Mouse (Mus musculus) forebrain, embryonic 12.5 days (tissue): Measurements from ENCODE around the gene C1ra. TPM values are rescaled to one million over a fixed set of nuclear protein-coding genes. Genes with fewer than 3 reads are reported as not detected.
"Not testable (repeated sequence)": the region's sequence is repeated elsewhere in the genome, so short reads cannot be mapped to it uniquely, and the experiment has no call there.

Experiments
- ATAC-seq: fragments of 200-750 bp; cut with Nextera tagmentation; 2 replicates; pipeline ENCODE4 v1.8.0; 2017; ENCODE audit warnings: moderate TSS enrichment; ENCODE audit not compliant: low FRiP score
- H3K27ac ChIP-seq: fragments of 300-500 bp; sonication (generic); 2 replicates; pipeline ENCODE4 v1.5.1; 2016; ENCODE audit warnings: mild to moderate bottlenecking
- H3K27me3 ChIP-seq: fragments of 300-500 bp; sonication (generic); 2 replicates; pipeline ENCODE4 v1.6.1; 2016; ENCODE audit warnings: mild to moderate bottlenecking
- H3K36me3 ChIP-seq: fragments of 300-500 bp; sonication (generic); replicated peaks from 2 replicates; pipeline ENCODE4 v1.6.1; 2016; ENCODE audit warnings: mild to moderate bottlenecking
- H3K4me1 ChIP-seq: fragments of 300-500 bp; sonication (generic); 2 replicates; pipeline ENCODE4 v1.6.1; 2016
- H3K4me2 ChIP-seq: fragments of 300-500 bp; sonication (generic); 2 replicates; pipeline ENCODE4 v1.6.1; 2016; ENCODE audit warnings: mild to moderate bottlenecking, moderate library complexity
- H3K4me3 ChIP-seq: fragments of 300-500 bp; sonication (generic); replicated peaks from 2 replicates; pipeline ENCODE4 v1.5.1; 2016; ENCODE audit warnings: mild to moderate bottlenecking
- H3K9ac ChIP-seq: fragments of 300-500 bp; sonication (generic); 2 replicates; pipeline ENCODE4 v1.6.1; 2016; ENCODE audit warnings: mild to moderate bottlenecking
- H3K9me3 ChIP-seq: fragments of 300-500 bp; sonication (generic); 2 replicates; pipeline ENCODE4 v1.6.1; 2016
- WGBS: fragments of 180-500 bp; shearing (Covaris S2); methylation state at CpG from one replicate; pipeline ENCODE4 v1.1.7; 2016; 5-methylcytosine and 5-hydroxymethylcytosine counted together
- polyA plus RNA-seq: library from polyadenylated mRNA; unstranded; fragments of >200 nt; fragmentation: Nextera tagmentation; extraction: Ambion mirVana; gene quantifications from 2 replicates; pipeline ENCODE4 v1.2.1, GENCODE M21; 2016

The C1ra gene
- polyA plus RNA-seq, 1 experiment from 2014 or later = 0.14 TPM

DNA sequence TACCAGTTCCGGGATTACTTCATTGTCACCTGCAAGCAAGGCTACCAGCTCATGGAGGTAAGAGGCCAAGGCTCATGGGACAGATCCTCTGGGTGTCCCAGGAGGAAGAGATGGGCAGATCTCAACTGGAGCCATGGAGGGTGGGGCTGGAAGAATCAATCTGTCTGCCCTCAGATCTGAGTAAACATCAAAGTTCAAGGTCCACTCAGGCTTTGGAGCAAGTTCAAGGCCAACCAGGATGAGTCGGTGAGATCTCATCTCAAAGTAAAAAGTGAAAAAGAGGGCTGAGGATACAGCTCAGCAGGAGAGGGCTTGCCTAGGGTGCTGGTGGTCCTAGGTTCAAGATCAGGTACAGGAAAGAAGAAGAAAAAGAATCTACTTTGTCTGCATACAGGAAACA is 49.4 kb downstream of the C1ra start:
- H3K9me3 ChIP-seq, H3K27ac ChIP-seq, H3K27me3 ChIP-seq, H3K9ac ChIP-seq, H3K4me1 ChIP-seq, ATAC-seq, H3K4me2 ChIP-seq, H3K4me3 ChIP-seq, H3K36me3 ChIP-seq: not testable (repeated sequence)
- WGBS = 95% methylated on average over 2 of the region's 2 CpGs

DNA sequence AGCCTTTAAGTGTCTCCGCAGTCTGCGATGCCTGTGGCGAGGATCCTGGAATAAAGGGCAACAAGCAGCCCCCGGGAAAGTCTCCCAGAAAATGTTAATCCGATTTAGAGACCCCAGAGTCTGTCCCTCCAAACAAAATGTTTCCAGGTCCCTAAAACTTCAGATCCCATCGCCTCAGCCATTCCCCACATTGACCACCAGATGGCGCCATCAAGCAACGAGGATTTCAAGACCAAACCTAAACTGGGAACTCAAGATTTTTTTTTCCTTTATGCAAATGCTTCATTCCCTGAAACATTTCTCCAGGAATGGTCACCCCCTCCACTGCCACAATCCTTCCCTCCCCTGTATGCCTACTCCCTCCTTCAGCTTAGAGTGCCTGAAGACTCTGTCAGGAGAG is 57.8 kb downstream of the C1ra start, which contains the start of gene C1rb:
TSS of gene C1rb (plus strand) at position 269 of the 400 bp plus-strand sequence.
- Histone ChIP-seq H3K4me1 (no peaks in the 10 kb centered on the region), H3K36me3 (no peaks in the 10 kb centered on the region), H3K9ac (no peak within 1 kb of the TSS), H3K27ac (no peak within 1 kb of the TSS), H3K4me2 (0 out of 2 replicates have a peak within 1 kb of the TSS, but pooled peaks have one; percentile 19), H3K27me3 (no peaks in the 10 kb centered on the region), H3K9me3 (no peaks in the 10 kb centered on the region), H3K4me3 (no peak within 1 kb of the TSS)
- ATAC-seq = no peak
- 2% methylated on average over 8 of the region's 8 CpGs for WGBS

Other genes with a start within 250 kb of the C1ra start
- not detected in 2 replicates for gene Cd163, start 207.7 kb upstream of the C1ra start, polyA plus RNA-seq
- gene Pex5, start 97.3 kb upstream of the C1ra start, polyA plus RNA-seq = 65.9 and 66.0 TPM in 2 replicates
- 25.9 and 27.3 TPM in 2 replicates for gene Clstn3, start 47.6 kb upstream of the C1ra start, polyA plus RNA-seq
- 0.10 TPM in 1 of 2 replicates, not detected in the other for gene C1rl, start 19.3 kb upstream of the C1ra start, polyA plus RNA-seq
- gene C1s1, start 30.0 kb downstream of the C1ra start, polyA plus RNA-seq = 0.18 and 0.28 TPM in 2 replicates
- not detected in 2 replicates for gene C1rb, start 57.9 kb downstream of the C1ra start, polyA plus RNA-seq
- 0.08 TPM in 2 replicates for gene C1s2, start 123.7 kb downstream of the C1ra start, polyA plus RNA-seq
- 28.1 and 35.0 TPM in 2 replicates for gene Lpcat3, start 150.6 kb downstream of the C1ra start, polyA plus RNA-seq
- 194 and 199 TPM in 2 replicates for gene Emg1, start 199.8 kb downstream of the C1ra start, polyA plus RNA-seq
- gene Phb2, start 199.9 kb downstream of the C1ra start, polyA plus RNA-seq = 330 and 338 TPM in 2 replicates
- 5.4 and 6.1 TPM in 2 replicates for gene Ptpn6, start 226.3 kb downstream of the C1ra start, polyA plus RNA-seq
- 550 and 568 TPM in 2 replicates for gene Grcc10, start 229.0 kb downstream of the C1ra start, polyA plus RNA-seq
- gene Gm45234, start 243.6 kb downstream of the C1ra start, polyA plus RNA-seq = not detected in 2 replicates
- gene Atn1, start 244.1 kb downstream of the C1ra start, polyA plus RNA-seq = 17.6 and 19.2 TPM in 2 replicates